Mouse (Mus musculus): Measurements from ENCODE around the gene Hoxa5.

The Hoxa5 gene

DNA sequence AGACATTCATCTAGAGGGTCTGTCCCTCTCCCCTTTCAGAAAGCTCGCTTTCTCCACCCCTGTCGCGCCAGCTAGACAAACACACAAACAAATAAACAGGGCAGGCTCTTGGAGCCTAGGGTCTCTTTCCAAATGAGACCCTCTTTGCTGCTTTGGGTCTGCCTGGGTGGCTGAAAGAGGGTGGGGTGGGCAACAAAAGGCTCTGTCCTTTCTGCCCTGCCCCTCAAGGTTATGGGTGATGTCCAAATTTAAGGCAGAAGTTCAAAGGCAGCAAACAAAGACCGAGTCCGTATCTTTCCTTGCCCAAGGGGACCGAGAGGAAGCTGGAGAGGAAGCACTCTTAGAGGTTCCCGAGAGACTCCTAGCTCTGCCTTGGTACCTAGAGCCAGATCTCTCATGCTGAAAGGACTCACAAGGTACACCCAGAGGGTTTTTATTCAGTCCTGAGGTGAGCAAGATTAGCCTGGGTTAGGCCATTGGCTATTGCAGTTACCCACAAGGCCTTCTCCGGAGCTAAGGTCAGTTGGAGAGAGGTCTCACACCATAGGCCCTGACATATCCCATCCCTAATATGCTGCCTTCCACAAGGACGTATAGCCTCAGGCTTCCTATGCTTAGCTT, 36.7 kb upstream of the Hoxa5 start:
- in situ Hi-C loops (cut with MboI, MseI): loop anchor here in 1 of 2 experiments (5.0 kb wide), 1 partner anchor 71 kb away; the partner anchor contains the start of gene Evx1

DNA sequence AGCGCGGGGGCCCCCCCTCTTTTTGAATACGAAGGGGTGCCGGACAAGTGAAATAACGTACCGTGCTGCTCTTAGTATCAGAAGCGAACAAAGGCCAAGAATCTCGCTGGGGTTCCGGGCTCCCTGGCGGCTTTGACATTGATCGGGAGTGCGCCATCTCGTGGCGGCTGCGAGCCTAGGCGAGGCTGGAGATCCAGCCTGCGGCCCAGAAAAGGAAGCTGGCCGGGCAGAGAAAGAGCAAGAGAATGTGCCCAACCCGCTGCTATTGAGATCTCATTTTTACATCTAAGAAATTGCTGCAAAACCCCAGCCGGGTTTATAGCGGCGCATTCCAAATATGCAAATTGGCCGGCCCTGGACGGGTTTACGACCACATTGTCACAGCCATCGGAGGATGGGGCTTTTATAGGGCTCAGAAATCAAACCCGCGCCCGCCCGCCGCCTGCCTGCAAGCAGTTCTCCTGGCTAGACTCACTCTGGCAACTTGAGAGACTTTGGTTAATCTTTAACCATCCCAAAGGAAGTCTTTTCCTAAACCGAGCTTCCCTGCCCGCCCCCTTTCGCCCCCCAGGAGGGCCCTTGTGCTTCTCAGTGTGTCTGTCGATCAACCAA, 36.1 kb upstream of the Hoxa5 start, which contains the start of gene Hoxa10:
Hoxa10 (minus strand) TSS at position 466 of the 612 bp plus-strand sequence.
- in situ Hi-C loops (cut with MboI, MseI): loop anchor here in 1 of 2 experiments (5.0 kb wide), 1 partner anchor 72 kb away; the partner anchor contains the start of gene Evx1

DNA sequence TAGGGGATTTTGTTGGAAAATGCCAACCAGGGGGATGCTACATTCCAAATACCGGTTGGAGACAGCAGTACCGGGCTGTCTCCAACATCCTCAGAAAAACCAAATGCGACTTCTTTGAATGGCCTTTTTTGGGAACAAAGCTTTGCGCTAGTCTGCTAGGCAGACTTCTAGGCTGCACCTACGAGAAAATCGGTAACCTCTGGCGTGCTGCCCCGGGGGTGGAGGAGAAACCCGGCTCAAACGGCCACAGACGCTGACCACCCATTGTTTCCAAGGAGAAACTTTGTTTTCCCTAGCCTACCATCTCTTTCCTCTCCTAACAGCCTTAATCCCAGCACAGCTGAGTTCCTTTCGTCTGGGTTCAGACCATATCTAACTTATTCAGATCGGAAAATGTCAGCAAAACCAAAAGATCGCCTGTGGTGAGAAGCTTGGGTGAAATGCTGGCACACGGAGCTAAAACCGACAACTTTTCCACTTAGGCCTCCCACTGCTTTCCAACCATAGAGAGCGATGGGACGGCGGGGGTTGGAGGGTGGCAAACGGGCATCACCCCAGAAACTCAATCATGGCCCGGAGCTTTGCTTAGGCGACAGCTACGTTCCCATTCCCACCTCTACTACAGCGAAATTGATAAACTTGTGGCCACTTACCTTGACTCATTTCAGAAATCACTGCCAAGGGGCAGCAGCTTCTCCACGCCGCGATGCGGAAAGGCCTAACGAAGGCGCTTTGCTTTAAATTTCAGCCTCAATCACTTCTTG, 35.4 kb upstream of the Hoxa5 start:
- in situ Hi-C loops (cut with MboI, MseI): loop anchor here in 1 of 2 experiments (5.0 kb wide), 1 partner anchor 72 kb away; the partner anchor contains the start of gene Evx1

- in situ Hi-C loops (cut with MboI, MseI): no loop called here
These were observed 34.6 kb upstream of the Hoxa5 start for GRCm38 (mm10) chr6:52238976-52239375.

DNA sequence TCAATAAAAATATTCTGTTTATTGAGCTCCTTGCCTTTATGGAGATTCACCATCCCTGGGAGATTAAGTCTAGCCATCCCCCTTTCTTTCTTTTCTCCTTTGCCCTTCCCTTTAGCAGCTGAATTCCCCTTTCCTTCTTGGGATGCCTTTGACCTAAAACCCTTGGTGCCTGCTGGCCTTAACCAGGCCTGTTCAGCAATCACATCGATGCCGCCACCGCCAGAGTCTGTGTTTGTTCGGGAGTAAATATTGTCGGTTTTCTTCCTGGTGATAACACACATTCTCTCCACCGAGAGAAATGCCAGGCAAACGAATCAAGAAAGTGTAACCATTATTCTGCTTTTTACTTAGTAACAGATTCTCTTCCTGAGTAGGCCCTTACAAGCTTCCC, 33.8 kb upstream of the Hoxa5 start:
- in situ Hi-C loops (cut with MboI, MseI): no loop called here

GRCm38 (mm10) chr6:52237346-52238154, 33.2 kb upstream of the Hoxa5 start:
- in situ Hi-C loops (cut with MboI, MseI): no loop called here

- in situ Hi-C loops (cut with MboI, MseI): no loop called here
These were observed 32.4 kb upstream of the Hoxa5 start for GRCm38 (mm10) chr6:52236806-52237205.

DNA sequence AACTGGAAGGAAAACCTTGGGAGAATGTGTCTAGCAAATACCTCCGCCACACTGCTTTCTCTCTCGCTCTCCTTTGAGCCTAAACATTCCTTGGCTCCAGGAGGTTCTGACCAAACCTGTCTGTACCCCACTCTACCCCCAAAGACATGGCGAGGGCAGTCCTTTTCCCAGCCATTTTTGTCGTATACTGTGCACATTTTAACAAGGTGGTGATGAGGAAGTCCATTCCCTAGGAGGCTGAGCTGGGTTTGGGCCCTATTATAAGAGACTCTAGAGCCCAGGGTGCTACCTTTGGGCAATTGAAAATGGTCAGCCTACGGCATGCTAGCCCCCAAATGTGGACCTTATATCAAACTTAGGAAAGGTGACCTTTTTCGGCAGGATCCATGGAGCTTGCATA, 31.5 kb upstream of the Hoxa5 start:
- in situ Hi-C loops (cut with MboI, MseI): no loop called here

GRCm38 (mm10) chr6:52235267-52235666, 30.9 kb upstream of the Hoxa5 start:
- in situ Hi-C loops (cut with MboI, MseI): no loop called here

GRCm38 (mm10) chr6:52234428-52235140, 30.2 kb upstream of the Hoxa5 start:
- in situ Hi-C loops (cut with MboI, MseI): no loop called here

GRCm38 (mm10) chr6:52233546-52234427, 29.4 kb upstream of the Hoxa5 start:
- in situ Hi-C loops (cut with MboI, MseI): no loop called here

DNA sequence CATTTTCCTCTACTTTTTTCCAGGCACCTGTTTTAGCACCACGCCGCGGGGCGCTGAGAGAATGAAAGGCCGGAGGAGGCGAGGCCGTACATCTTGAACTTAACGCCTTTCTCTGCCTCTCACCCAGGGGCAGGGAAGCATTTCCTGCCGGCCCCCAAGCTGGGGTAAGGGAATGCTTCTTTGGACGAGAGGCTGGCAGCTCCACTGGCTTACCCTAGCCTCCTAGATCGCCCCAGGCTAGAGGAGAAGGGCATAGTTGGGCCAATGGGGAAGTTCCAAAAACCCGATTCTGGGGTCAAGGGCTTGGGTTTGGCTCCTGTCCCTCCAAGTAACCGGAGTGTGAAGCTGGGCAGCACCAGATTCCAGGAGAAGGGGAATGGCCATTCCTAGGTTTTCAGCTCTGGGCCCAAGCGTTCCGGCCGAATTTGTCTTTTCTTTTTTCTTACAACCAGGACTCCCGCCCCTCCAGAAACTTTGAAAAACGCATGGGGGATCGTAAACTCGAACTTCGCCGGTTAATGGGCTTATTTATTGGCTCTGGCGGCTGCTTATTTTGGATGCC, 28.7 kb upstream of the Hoxa5 start:
- in situ Hi-C loops (cut with MboI, MseI): no loop called here

DNA sequence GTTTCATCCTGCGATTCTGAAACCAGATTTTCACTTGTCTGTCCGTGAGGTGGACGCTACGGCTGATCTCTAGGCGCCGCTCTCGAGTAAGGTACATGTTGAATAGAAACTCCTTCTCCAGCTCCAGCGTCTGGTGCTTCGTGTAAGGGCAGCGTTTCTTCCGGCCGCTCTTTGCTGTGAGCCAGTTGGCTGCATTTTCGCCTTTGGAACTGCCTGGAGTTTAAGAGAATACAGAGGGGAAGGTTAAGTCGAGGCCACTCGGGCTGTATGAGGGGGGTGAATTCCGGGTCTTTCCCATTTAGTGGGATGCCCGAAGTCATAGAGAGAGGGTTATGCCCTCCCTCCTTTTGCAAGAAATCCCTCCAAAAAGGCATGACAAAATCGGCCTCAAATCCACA, 28.2 kb upstream of the Hoxa5 start:
- in situ Hi-C loops (cut with MboI, MseI): no loop called here

- in situ Hi-C loops (cut with MboI, MseI): no loop called here
These were observed 27.6 kb upstream of the Hoxa5 start for GRCm38 (mm10) chr6:52231885-52232567.

DNA sequence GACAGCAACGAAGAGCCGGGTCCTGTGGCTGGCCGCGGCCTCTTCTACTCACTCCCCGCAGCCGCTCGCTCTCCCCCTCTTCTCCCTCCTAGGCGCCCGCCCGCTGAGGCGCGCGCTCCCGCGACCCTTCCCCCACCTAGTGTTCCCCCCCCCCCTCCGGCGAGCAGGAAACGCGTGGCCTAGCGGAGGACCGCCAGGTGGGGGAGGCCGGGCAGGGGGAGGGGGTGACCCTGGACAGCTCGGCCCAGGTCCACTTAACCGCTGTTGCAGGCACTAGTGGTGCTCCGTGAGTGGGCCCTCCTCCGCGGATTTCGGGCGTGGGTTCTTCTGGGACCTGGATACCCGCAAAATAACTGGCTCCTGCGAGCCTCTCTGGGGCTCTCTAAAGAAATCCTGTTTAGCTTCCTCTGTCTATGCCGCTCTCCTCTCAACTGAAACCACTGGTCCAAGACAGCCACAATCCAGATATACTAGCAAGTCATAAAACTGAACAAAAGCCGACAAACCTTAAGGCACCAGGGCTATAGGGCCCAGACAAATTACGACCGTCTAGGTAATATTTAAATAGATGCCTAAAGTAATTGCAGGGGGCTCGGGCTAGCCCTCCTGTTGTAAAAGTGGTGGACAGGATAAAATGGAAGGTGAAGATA, 26.3 kb upstream of the Hoxa5 start, which contains the start of gene Hoxa9:
Hoxa9 (minus strand) TSS at position 574 of the 650 bp plus-strand sequence.
- in situ Hi-C loops (cut with MboI, MseI): no loop called here

- in situ Hi-C loops (cut with MboI, MseI): loop anchor here (10.0 kb wide), 6 partner anchors 385 to 1055 kb away; no protein-coding TSS in a partner anchor
These were observed 25.4 kb upstream of the Hoxa5 start for GRCm38 (mm10) chr6:52229558-52230416.
